Mouse (Mus musculus): ENCODE measurements at regions not wholly inside any gene's neighbourhood (a gene's known extent, or its start where the extent isn't known, plus 50 kb on each side); places are given as distances from the start of the nearest gene placed in this dataset.

GRCm38 (mm10) chr9:11285135-11285534 is 380.6 kb upstream of the Cntn5 start:
- H3K79me2 ChIP-seq (ENCODE audit: control insufficient read depth, insufficient read depth), result no peaks in the 10 kb centered on the region
- H3K27me3 ChIP-seq (ENCODE audit: control insufficient read depth, insufficient read depth, insufficient read length), result no peaks in the 10 kb centered on the region
- no peak for TF ChIP-seq E2F4 (IDR thresholded peaks at IDR 0.05; ENCODE audit: insufficient read depth)
- TF ChIP-seq SRF (IDR thresholded peaks at IDR 0.05; ENCODE audit: control insufficient read depth, insufficient read length, low read depth), result no peak
- no peak for TF ChIP-seq MAX (IDR thresholded peaks at IDR 0.05; ENCODE audit: low read depth)
- TF ChIP-seq POLR2AphosphoS2 (IDR thresholded peaks at IDR 0.05; ENCODE audit: insufficient read length, low read depth), result no peak
- TF ChIP-seq USF1 (IDR thresholded peaks at IDR 0.05; ENCODE audit: low read depth), result no peak
- TF ChIP-seq MYOG (IDR thresholded peaks at IDR 0.05; ENCODE audit: control insufficient read depth in 1 of 3, insufficient read depth in 1 of 3, insufficient read length in 2 of 3, low read depth in 2 of 3), result no peak
- no peak for TF ChIP-seq TCF3 (IDR thresholded peaks at IDR 0.05; ENCODE audit: insufficient read length, low read depth)
- TF ChIP-seq TCF12 (IDR thresholded peaks at IDR 0.05; ENCODE audit: insufficient read depth, poor library complexity, severe bottlenecking), result no peak
- no peak for TF ChIP-seq MYOD1 (IDR thresholded peaks at IDR 0.05; ENCODE audit: control insufficient read depth in 1 of 3, insufficient read length in 2 of 3, low read depth in 2 of 3)
- TF ChIP-seq REST (IDR thresholded peaks at IDR 0.05; ENCODE audit: insufficient read depth, insufficient read length), result no peak
- TF ChIP-seq POLR2A (IDR thresholded peaks at IDR 0.05; ENCODE audit: insufficient read length, low read depth), result no peak
- no peak for TF ChIP-seq CEBPB (IDR thresholded peaks at IDR 0.05; ENCODE audit: insufficient read depth, poor library complexity, severe bottlenecking)
- no peak overlapping the region for H3ac ChIP-seq (ENCODE audit: control insufficient read depth, insufficient read length)
- H3K36me3 ChIP-seq (ENCODE audit: control insufficient read depth, insufficient read depth), result no peaks in the 10 kb centered on the region
- no peak overlapping the region for H3K4me2 ChIP-seq (ENCODE audit: low read depth)
- H3K4me3 ChIP-seq, result no peak overlapping the region

GRCm38 (mm10) chr9:11284549-11284948 is 380.0 kb upstream of the Cntn5 start:
- Histone ChIP-seq H3ac (ENCODE audit: control insufficient read depth, insufficient read length) (no peak overlapping the region), H3K27me3 (ENCODE audit: control insufficient read depth, insufficient read depth, insufficient read length) (no peaks in the 10 kb centered on the region), H3K4me2 (ENCODE audit: low read depth) (no peak overlapping the region), H3K36me3 (ENCODE audit: control insufficient read depth, insufficient read depth) (no peaks in the 10 kb centered on the region), H3K4me3 (no peak overlapping the region), H3K79me2 (ENCODE audit: control insufficient read depth, insufficient read depth) (no peaks in the 10 kb centered on the region)
- TF ChIP-seq POLR2AphosphoS2 (IDR thresholded peaks at IDR 0.05; ENCODE audit: insufficient read length, low read depth) (no peak), SRF (IDR thresholded peaks at IDR 0.05; ENCODE audit: control insufficient read depth, insufficient read length, low read depth) (no peak), REST (IDR thresholded peaks at IDR 0.05; ENCODE audit: insufficient read depth, insufficient read length) (no peak), USF1 (IDR thresholded peaks at IDR 0.05; ENCODE audit: low read depth) (no peak), MYOD1 (IDR thresholded peaks at IDR 0.05; ENCODE audit: control insufficient read depth in 1 of 3, insufficient read length in 2 of 3, low read depth in 2 of 3) (no peak), E2F4 (IDR thresholded peaks at IDR 0.05; ENCODE audit: insufficient read depth) (no peak), MYOG (IDR thresholded peaks at IDR 0.05; ENCODE audit: control insufficient read depth in 1 of 3, insufficient read depth in 1 of 3, insufficient read length in 2 of 3, low read depth in 2 of 3) (no peak), MAX (IDR thresholded peaks at IDR 0.05; ENCODE audit: low read depth) (no peak), TCF12 (IDR thresholded peaks at IDR 0.05; ENCODE audit: insufficient read depth, poor library complexity, severe bottlenecking) (no peak), CEBPB (IDR thresholded peaks at IDR 0.05; ENCODE audit: insufficient read depth, poor library complexity, severe bottlenecking) (no peak), POLR2A (IDR thresholded peaks at IDR 0.05; ENCODE audit: insufficient read length, low read depth) (no peak)

GRCm38 (mm10) chr9:11279409-11280127 is 375.0 kb upstream of the Cntn5 start:
- Histone ChIP-seq H3K79me2 (ENCODE audit: control insufficient read depth, insufficient read depth) (no peaks in the 10 kb centered on the region), H3K36me3 (ENCODE audit: control insufficient read depth, insufficient read depth) (no peaks in the 10 kb centered on the region), H3K4me2 (ENCODE audit: low read depth) (no peak overlapping the region), H3ac (ENCODE audit: control insufficient read depth, insufficient read length) (no peak overlapping the region), H3K4me3 (no peak overlapping the region), H3K27me3 (ENCODE audit: control insufficient read depth, insufficient read depth, insufficient read length) (no peaks in the 10 kb centered on the region)
- TF ChIP-seq MAX (IDR thresholded peaks at IDR 0.05; ENCODE audit: low read depth) (no peak), SRF (IDR thresholded peaks at IDR 0.05; ENCODE audit: control insufficient read depth, insufficient read length, low read depth) (no peak), TCF3 (IDR thresholded peaks at IDR 0.05; ENCODE audit: insufficient read length, low read depth) (no peak), MYOD1 (IDR thresholded peaks at IDR 0.05; ENCODE audit: control insufficient read depth in 1 of 3, insufficient read length in 2 of 3, low read depth in 2 of 3) (no peak), E2F4 (IDR thresholded peaks at IDR 0.05; ENCODE audit: insufficient read depth) (no peak), MYOG (IDR thresholded peaks at IDR 0.05; ENCODE audit: control insufficient read depth in 1 of 3, insufficient read depth in 1 of 3, insufficient read length in 2 of 3, low read depth in 2 of 3) (no peak), TCF12 (IDR thresholded peaks at IDR 0.05; ENCODE audit: insufficient read depth, poor library complexity, severe bottlenecking) (no peak), POLR2AphosphoS2 (IDR thresholded peaks at IDR 0.05; ENCODE audit: insufficient read length, low read depth) (no peak), USF1 (IDR thresholded peaks at IDR 0.05; ENCODE audit: low read depth) (no peak), POLR2A (IDR thresholded peaks at IDR 0.05; ENCODE audit: insufficient read length, low read depth) (no peak), CEBPB (IDR thresholded peaks at IDR 0.05; ENCODE audit: insufficient read depth, poor library complexity, severe bottlenecking) (no peak), REST (IDR thresholded peaks at IDR 0.05; ENCODE audit: insufficient read depth, insufficient read length) (no peak)

- no peaks in the 10 kb centered on the region for H3K27me3 ChIP-seq (ENCODE audit: control insufficient read depth, insufficient read depth, insufficient read length)
These were observed 373.2 kb upstream of the Cntn5 start for GRCm38 (mm10) chr9:11277810-11278209.

More at GRCm38 (mm10) chr9:11277810-11278209, 373.2 kb upstream of the Cntn5 start:
- Histone ChIP-seq H3K79me2 (ENCODE audit: control insufficient read depth, insufficient read depth) (no peaks in the 10 kb centered on the region), H3K4me3 (no peak overlapping the region), H3ac (ENCODE audit: control insufficient read depth, insufficient read length) (no peak overlapping the region), H3K4me2 (ENCODE audit: low read depth) (no peak overlapping the region), H3K36me3 (ENCODE audit: control insufficient read depth, insufficient read depth) (no peaks in the 10 kb centered on the region)
- TF ChIP-seq REST (IDR thresholded peaks at IDR 0.05; ENCODE audit: insufficient read depth, insufficient read length) (no peak), MAX (IDR thresholded peaks at IDR 0.05; ENCODE audit: low read depth) (no peak), USF1 (IDR thresholded peaks at IDR 0.05; ENCODE audit: low read depth) (no peak), POLR2AphosphoS2 (IDR thresholded peaks at IDR 0.05; ENCODE audit: insufficient read length, low read depth) (no peak), MYOD1 (IDR thresholded peaks at IDR 0.05; ENCODE audit: control insufficient read depth in 1 of 3, insufficient read length in 2 of 3, low read depth in 2 of 3) (no peak), E2F4 (IDR thresholded peaks at IDR 0.05; ENCODE audit: insufficient read depth) (no peak), TCF12 (IDR thresholded peaks at IDR 0.05; ENCODE audit: insufficient read depth, poor library complexity, severe bottlenecking) (no peak), TCF3 (IDR thresholded peaks at IDR 0.05; ENCODE audit: insufficient read length, low read depth) (no peak), SRF (IDR thresholded peaks at IDR 0.05; ENCODE audit: control insufficient read depth, insufficient read length, low read depth) (no peak), CEBPB (IDR thresholded peaks at IDR 0.05; ENCODE audit: insufficient read depth, poor library complexity, severe bottlenecking) (no peak), MYOG (IDR thresholded peaks at IDR 0.05; ENCODE audit: control insufficient read depth in 1 of 3, insufficient read depth in 1 of 3, insufficient read length in 2 of 3, low read depth in 2 of 3) (no peak), POLR2A (IDR thresholded peaks at IDR 0.05; ENCODE audit: insufficient read length, low read depth) (no peak)
